Mouse (Mus musculus) cerebellum, adult 18-20 months (tissue): ENCODE results near the gene Olfr1360.
"Not testable (repeated sequence)": the region's sequence is repeated elsewhere in the genome, so short reads cannot be mapped to it uniquely, and the experiment has no call there.

Source experiments
- DNase-seq, 2 experiments: peaks; one replicate each; pipeline ENCODE4 v3.0.0; 2021

The Olfr1360 gene

GRCm38 (mm10) chr13:21677305-21677704, at the start of gene Olfr1360:
Olfr1360 (minus strand) TSS chr13:21677405.
- DNase-seq, result no peak

- DNase-seq, result no peak
Measured at GRCm38 (mm10) chr13:21722993-21723836, 46.0 kb upstream of the Olfr1360 start.

- DNase-seq, result no peak
Measured at GRCm38 (mm10) chr13:21722373-21722925, 45.2 kb upstream of the Olfr1360 start.

- DNase-seq, result peak; percentile 51 to 65
Measured at GRCm38 (mm10) chr13:21721757-21722372, 44.7 kb upstream of the Olfr1360 start, which contains the start of gene Hist1h2bm. Hist1h2bm (plus strand) TSS chr13:21722044.

GRCm38 (mm10) chr13:21721107-21721756, 44.0 kb upstream of the Olfr1360 start:
- not testable (repeated sequence) for DNase-seq

GRCm38 (mm10) chr13:21718381-21719080, 41.3 kb upstream of the Olfr1360 start:
- DNase-seq, result no peak

- peak; percentile 76 to 77 for DNase-seq
Measured at GRCm38 (mm10) chr13:21717397-21718357, 40.5 kb upstream of the Olfr1360 start, which contains the start of gene Hist1h3h. Hist1h3h (plus strand) TSS chr13:21717659.

GRCm38 (mm10) chr13:21716540-21717391, 39.6 kb upstream of the Olfr1360 start:
- peak in 1 of 2 experiments; percentile 28 for DNase-seq

GRCm38 (mm10) chr13:21715864-21716539, 38.8 kb upstream of the Olfr1360 start, which contains the start of the genes Hist1h2bl and Hist1h2ai:
Hist1h2bl (minus strand) TSS chr13:21716143.
Hist1h2ai (plus strand) TSS chr13:21716422.
- DNase-seq, result peak; percentile 81 to 86

GRCm38 (mm10) chr13:21715131-21715863, 38.1 kb upstream of the Olfr1360 start:
- no peak for DNase-seq

GRCm38 (mm10) chr13:21714725-21715124, 37.5 kb upstream of the Olfr1360 start:
- DNase-seq, result peak; percentile 68 to 77

- no peak for DNase-seq
Measured at GRCm38 (mm10) chr13:21711698-21712097, 34.5 kb upstream of the Olfr1360 start.

- peak; percentile 75 to 84 for DNase-seq
Measured at GRCm38 (mm10) chr13:21710821-21711525, 33.8 kb upstream of the Olfr1360 start.

- DNase-seq, result peak; percentile 88 to 89
Measured at GRCm38 (mm10) chr13:21710031-21710711, 33.0 kb upstream of the Olfr1360 start.

- no peak for DNase-seq
Measured at GRCm38 (mm10) chr13:21706669-21707068, 29.5 kb upstream of the Olfr1360 start.

GRCm38 (mm10) chr13:21697811-21698210, 20.6 kb upstream of the Olfr1360 start, which contains the start of gene Olfr1359:
Olfr1359 (plus strand) TSS chr13:21698111.
- DNase-seq, result no peak

- DNase-seq, result no peak
Measured at GRCm38 (mm10) chr13:21663286-21663685, 13.9 kb downstream of the Olfr1360 start, which contains the start of gene Olfr1361. Olfr1361 (minus strand) TSS chr13:21663386.
